Mouse (Mus musculus) thymus, postnatal 4 days (tissue): ENCODE results near the gene Dcst2.
A peak's percentile ranks its signal among the peaks of the same experiment; 100 is the strongest.

Source experiments
- DNase-seq: peaks from one replicate; pipeline ENCODE4 v3.0.0; 2021

The Dcst2 gene

GRCm38 (mm10) chr3:89365486-89366414 lies 4.0 kb downstream of the Dcst2 start:
- no peak for DNase-seq

GRCm38 (mm10) chr3:89367338-89367737 lies 5.6 kb downstream of the Dcst2 start:
- no peak for DNase-seq

- no peak for DNase-seq
Observed at GRCm38 (mm10) chr3:89373581-89374231, 11.9 kb downstream of the Dcst2 start.

GRCm38 (mm10) chr3:89377831-89378230 lies 16.1 kb downstream of the Dcst2 start:
- peak; percentile 18 for DNase-seq

GRCm38 (mm10) chr3:89378394-89379067 lies 16.8 kb downstream of the Dcst2 start:
- DNase-seq = peak; percentile 88

GRCm38 (mm10) chr3:89379388-89380131 lies 17.8 kb downstream of the Dcst2 start:
- peak; percentile 63 for DNase-seq

- DNase-seq = peak; percentile 13
Observed at GRCm38 (mm10) chr3:89380291-89380690, 18.5 kb downstream of the Dcst2 start.

- peak; percentile 28 for DNase-seq
Observed at GRCm38 (mm10) chr3:89380711-89381110, 18.9 kb downstream of the Dcst2 start.

GRCm38 (mm10) chr3:89381233-89381632 lies 19.5 kb downstream of the Dcst2 start:
- peak; percentile 13 for DNase-seq

GRCm38 (mm10) chr3:89382033-89382882 lies 20.5 kb downstream of the Dcst2 start:
- peak; percentile 28 for DNase-seq

GRCm38 (mm10) chr3:89382950-89383349 lies 21.2 kb downstream of the Dcst2 start:
- DNase-seq = no peak

GRCm38 (mm10) chr3:89383651-89384255 lies 22.0 kb downstream of the Dcst2 start:
- DNase-seq = peak; percentile 15

GRCm38 (mm10) chr3:89384331-89385076 lies 22.7 kb downstream of the Dcst2 start:
- peak; percentile 17 for DNase-seq

- DNase-seq = peak; percentile 71
Observed at GRCm38 (mm10) chr3:89385451-89385850, 23.7 kb downstream of the Dcst2 start.

- peak; percentile 61 for DNase-seq
Observed at GRCm38 (mm10) chr3:89386438-89387420, 25.0 kb downstream of the Dcst2 start.

GRCm38 (mm10) chr3:89387632-89388031 lies 25.9 kb downstream of the Dcst2 start:
- peak; percentile 28 for DNase-seq

GRCm38 (mm10) chr3:89388134-89388881 lies 26.5 kb downstream of the Dcst2 start:
- peak; percentile 37 for DNase-seq
